Mouse (Mus musculus) heart, adult 2 months (tissue): ENCODE data around the gene Cd247. TPM values are rescaled to one million over a fixed set of nuclear protein-coding genes. Genes with fewer than 3 reads are reported as not detected.

ENCODE experiments used
- DNase-seq, 2 experiments: peaks; one replicate each; pipeline ENCODE4 v3.0.0; 2021
- H3K27ac ChIP-seq: fragments of 200-600 bp; 2 replicates; pipeline ENCODE4 v1.8.1; 2022
- H3K27me3 ChIP-seq: fragments of 200-500 bp; 2 replicates; pipeline ENCODE4 v1.6.1; 2012; ENCODE audit warnings: mild to moderate bottlenecking, low read length, inconsistent platforms, mixed read lengths; ENCODE audit not compliant: control insufficient read depth, insufficient read depth
- H3K36me3 ChIP-seq: fragments of 200-500 bp; 2 replicates; pipeline ENCODE4 v1.6.1; 2012; ENCODE audit warnings: low read length, inconsistent platforms; ENCODE audit not compliant: control insufficient read depth, insufficient read depth
- H3K4me1 ChIP-seq: fragments of 200-500 bp; 2 replicates; pipeline ENCODE4 v1.6.1; 2011; ENCODE audit warnings: low read length; ENCODE audit not compliant: control insufficient read depth, insufficient read depth
- H3K4me3 ChIP-seq: fragments of 200-600 bp; 2 replicates; pipeline ENCODE4 v1.8.1; 2022
- H3K79me2 ChIP-seq: fragments of 200-500 bp; replicated peaks from 2 replicates; pipeline ENCODE4 v1.6.1; 2012; ENCODE audit warnings: mild to moderate bottlenecking, inconsistent platforms, low read length, moderate library complexity, mixed read lengths; ENCODE audit not compliant: control insufficient read depth, insufficient read depth
- H3K9ac ChIP-seq: fragments of 200-500 bp; 2 replicates; pipeline ENCODE4 v1.6.1; 2012; ENCODE audit warnings: low read depth, mild to moderate bottlenecking, control low read depth, inconsistent platforms, low read length, mixed read lengths
- CTCF ChIP-seq: fragments of 200-600 bp; IDR thresholded peaks from 2 replicates; pipeline ENCODE4 v1.8.1; 2022; ENCODE audit warnings: antibody characterized with exemption, mild to moderate bottlenecking, moderate library complexity
- EP300 ChIP-seq: fragments of 200-500 bp; IDR thresholded peaks from 2 replicates; pipeline ENCODE4 v1.6.1; 2011; ENCODE audit warnings: low read depth, low read length, control low read depth; ENCODE audit not compliant: insufficient read depth
- POLR2A ChIP-seq: fragments of 200-500 bp; IDR thresholded peaks from 2 replicates; pipeline ENCODE4 v1.6.1; 2011; ENCODE audit warnings: mild to moderate bottlenecking, low read depth, low read length, control low read depth; ENCODE audit not compliant: insufficient read depth
- WGBS: fragments of 180-500 bp; shearing (Covaris S2); methylation state at CpG from one replicate; pipeline ENCODE4 v1.1.7; 2018; 5-methylcytosine and 5-hydroxymethylcytosine counted together
- intact Hi-C: fragments of 180-260 bp; cut with DNase I; formaldehyde crosslinking; loops from one replicate; pipeline ENCODE4 v1.15.1; 2025
- polyA plus RNA-seq: library from polyadenylated mRNA; depleted of rRNA; stranded (reverse); fragments of >200 nt; gene quantifications from 2 replicates; pipeline ENCODE4 v1.2.3, GENCODE M21; 2012
- total RNA-seq, 2 experiments: library from RNA; stranded (reverse); gene quantifications; 2 replicates each; pipeline ENCODE4 v1.2.3; 2021

Gene Cd247
- total and polyA plus RNA-seq, 3 experiments = 0.52 to 2.4 (median 0.76) TPM

DNA sequence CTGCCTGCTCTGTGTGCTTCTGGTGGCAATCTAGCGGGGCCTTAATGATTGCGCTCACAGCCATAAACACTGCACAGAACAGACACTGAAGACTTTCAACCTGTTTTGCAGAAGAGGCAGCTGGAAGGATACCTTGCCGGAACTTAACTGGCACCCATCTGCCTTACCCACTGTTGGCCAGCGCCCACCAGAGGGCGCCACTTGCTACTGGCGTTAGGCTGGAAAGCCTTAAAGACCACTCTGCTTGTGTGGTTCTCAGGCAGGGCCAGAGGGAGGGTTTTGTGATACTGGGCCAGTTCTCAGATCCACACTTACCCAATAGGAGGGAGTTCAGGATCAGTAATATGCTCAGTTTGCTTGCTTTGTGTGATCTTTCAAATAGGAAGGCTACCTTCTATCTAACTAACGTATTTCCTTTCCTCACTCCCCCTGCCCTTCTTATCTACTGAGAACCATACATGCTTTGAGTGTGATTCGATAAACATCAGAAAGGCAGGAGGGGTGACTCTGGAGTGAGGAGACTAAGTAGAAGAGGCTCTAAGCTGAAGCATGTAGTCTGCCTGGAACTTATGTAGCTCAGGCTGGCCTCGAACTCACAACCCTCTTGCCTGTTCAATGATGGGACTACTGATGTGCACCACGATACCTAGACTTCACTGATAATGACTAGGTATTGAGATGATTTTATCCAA lies 65.4 kb downstream of the Cd247 start:
- Histone ChIP-seq H3K27ac (no peak overlapping the region), H3K4me1 (peaks cover 11% of the 10 kb centered on the region), H3K36me3 (no peaks in the 10 kb centered on the region), H3K9ac (no peak overlapping the region), H3K27me3 (no peaks in the 10 kb centered on the region), H3K79me2 (no peaks in the 10 kb centered on the region), H3K4me3 (no peak overlapping the region)
- peak; percentile 58 to 77 for DNase-seq
- 54% methylated on average over 10 of the region's 10 CpGs for whole genome bisulfite sequencing
- intact Hi-C loops = loop anchor here (1.0 to 5.0 kb wide), 3 partner anchors 37 to 300 kb away; no protein-coding TSS in a partner anchor
- no peak for TF ChIP-seq POLR2A
- TF ChIP-seq EP300 = no peak
- peak; percentile 98 for TF ChIP-seq CTCF

DNA sequence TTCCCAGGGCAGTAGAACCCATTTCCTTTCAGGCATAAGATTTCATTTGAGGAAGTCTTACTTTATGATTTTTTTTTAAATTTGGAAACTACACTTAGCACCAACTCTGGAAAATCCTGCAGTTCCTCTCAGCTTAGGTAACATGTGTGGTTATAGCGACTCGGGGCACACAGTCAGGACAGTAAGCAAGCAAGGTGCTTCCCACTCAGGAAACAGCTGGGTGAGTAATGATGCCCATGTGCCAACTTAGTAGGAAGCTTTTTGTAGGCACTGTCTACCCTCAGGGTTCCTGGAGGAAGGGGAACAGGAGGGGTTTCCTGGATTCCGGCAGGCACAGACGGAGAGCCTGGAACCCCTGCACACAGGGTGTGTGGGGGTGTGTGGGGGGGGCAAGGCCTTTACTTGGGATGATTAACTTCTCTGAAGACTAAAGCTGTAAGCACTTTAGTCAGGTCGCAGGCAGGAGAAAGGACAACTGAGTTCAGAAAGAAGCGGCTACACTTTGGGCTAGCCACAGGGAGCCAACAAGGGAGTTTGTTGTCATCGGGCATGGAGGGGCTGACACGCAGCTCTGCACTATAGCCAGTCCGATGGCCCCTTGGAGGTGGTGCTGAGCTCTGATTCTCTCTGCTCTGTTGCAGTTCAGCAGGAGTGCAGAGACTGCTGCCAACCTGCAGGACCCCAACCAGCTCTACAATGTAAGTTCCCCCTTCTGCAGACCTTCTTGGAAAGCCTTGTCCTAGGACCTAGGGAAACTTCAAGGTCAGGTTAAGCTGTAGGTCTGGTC lies 67.5 kb downstream of the Cd247 start:
- no peak overlapping the region for H3K4me3 ChIP-seq
- no peak overlapping the region for H3K27ac ChIP-seq
- TF ChIP-seq POLR2A (no peak), EP300 (no peak), CTCF (no peak)
- intact Hi-C loops = no loop called here
- H3K36me3 ChIP-seq = no peaks in the 10 kb centered on the region
- H3K9ac ChIP-seq = peak overlapping the region; percentile 29; the same call in 1 of the 2 replicates
- H3K4me1 ChIP-seq = peaks cover 5% of the 10 kb centered on the region
- H3K27me3 ChIP-seq = no peaks in the 10 kb centered on the region
- WGBS = 57% methylated on average over 9 of the region's 9 CpGs
- no peak for DNase-seq
- H3K79me2 ChIP-seq = no peaks in the 10 kb centered on the region

DNA sequence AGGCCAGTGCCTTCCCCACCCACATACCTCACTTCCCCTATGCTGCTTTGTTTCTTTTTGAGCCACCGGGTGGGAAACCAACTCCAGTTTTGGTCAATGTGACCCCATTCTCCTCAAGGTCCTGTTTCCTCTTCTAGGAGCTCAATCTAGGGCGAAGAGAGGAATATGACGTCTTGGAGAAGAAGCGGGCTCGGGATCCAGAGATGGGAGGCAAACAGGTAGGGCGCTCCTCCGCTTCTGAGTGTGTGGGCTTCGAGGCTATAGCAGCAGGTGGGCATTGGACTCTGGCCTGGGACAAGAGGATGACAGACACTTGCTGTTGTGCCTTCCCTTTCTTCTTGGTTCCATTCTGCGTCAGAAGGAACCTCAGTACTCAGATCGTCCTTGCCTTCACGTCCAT lies 68.8 kb downstream of the Cd247 start:
- Histone ChIP-seq H3K9ac (no peak overlapping the region), H3K36me3 (no peaks in the 10 kb centered on the region), H3K27ac (no peak overlapping the region), H3K4me1 (peaks cover 5% of the 10 kb centered on the region), H3K27me3 (no peaks in the 10 kb centered on the region), H3K4me3 (no peak overlapping the region), H3K79me2 (no peaks in the 10 kb centered on the region)
- TF ChIP-seq POLR2A (no peak), CTCF (no peak), EP300 (no peak)
- no peak for DNase-seq
- intact Hi-C loops = no loop called here
- WGBS = 88% methylated on average over 11 of the region's 11 CpGs

DNA sequence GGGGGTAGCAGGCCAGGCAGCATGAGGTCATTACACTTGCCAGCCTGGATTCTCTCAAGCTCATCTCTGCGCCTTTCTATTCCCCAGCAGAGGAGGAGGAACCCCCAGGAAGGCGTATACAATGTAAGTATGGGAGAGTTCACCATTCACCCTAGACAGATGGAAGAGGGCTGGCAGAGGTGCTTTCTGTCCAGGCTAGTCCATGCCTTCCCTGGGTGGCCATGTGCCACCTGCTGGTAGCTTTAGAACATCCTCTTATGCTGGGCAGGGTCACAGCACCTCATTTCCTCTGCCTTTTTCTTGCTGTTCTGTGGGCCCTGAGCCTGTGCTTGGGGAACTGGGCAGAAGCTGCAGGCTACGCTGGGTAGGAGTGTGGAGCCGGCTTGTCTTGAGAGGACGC lies 69.9 kb downstream of the Cd247 start:
- H3K9ac ChIP-seq = no peak overlapping the region
- no peaks in the 10 kb centered on the region for H3K27me3 ChIP-seq
- H3K4me3 ChIP-seq = no peak overlapping the region
- no peaks in the 10 kb centered on the region for H3K36me3 ChIP-seq
- intact Hi-C loops = loop anchor here (1.0 kb wide), 1 partner anchor 78 kb away; no protein-coding TSS in a partner anchor
- no peak for TF ChIP-seq POLR2A
- TF ChIP-seq CTCF = peak; percentile 66
- no peak overlapping the region for H3K27ac ChIP-seq
- H3K4me1 ChIP-seq = peaks cover 5% of the 10 kb centered on the region
- WGBS = 92% methylated on average over 5 of the region's 5 CpGs
- H3K79me2 ChIP-seq = no peaks in the 10 kb centered on the region
- DNase-seq = no peak

DNA sequence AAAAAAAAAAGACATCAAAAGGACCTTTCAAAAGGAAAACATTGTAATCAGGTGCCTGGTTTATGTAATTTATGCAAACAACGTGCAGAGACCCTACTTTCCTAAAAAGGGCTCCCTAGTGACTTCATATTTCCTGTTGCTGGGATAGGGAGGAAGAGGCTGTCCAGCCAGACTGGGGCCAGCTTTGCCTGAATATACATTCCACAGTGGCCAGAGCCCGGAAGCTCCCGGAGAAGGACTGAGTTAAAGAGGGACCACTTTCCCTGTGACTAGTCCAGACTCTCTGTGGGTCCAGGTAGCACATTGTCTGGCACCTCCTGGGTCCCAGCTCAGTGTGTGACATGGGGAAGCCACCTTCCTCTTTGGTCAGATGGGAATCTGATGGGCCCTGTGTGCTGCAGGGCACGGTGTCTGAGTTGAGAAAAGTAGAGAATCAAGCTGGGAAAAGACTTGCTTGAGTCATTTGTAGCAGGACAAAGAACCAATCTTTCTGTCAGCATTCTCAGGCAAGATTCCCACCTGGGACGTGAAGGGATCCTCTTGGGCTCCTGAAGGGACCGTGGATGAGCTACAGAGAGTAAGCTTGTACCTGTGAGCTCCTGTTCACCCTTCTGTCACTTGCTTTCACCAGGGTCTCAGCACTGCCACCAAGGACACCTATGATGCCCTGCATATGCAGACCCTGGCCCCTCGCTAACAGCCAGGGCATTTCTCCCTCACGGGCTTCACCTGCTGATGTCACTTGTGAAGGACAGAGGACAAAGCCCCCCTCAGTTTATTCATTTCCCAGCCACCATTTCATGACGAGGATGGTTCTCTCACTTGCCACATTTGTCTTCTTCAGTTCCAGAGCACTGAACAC lies 72.1 kb downstream of the Cd247 start:
- H3K27ac ChIP-seq = peak overlapping the region; percentile 31
- DNase-seq = peak in 1 of 2 experiments; percentile 17
- no peaks in the 10 kb centered on the region for H3K79me2 ChIP-seq
- no peak for TF ChIP-seq POLR2A
- TF ChIP-seq CTCF = no peak
- no peak for TF ChIP-seq EP300
- H3K4me3 ChIP-seq = no peak overlapping the region
- H3K4me1 ChIP-seq = peaks cover 5% of the 10 kb centered on the region
- 52% methylated on average over 9 of the region's 9 CpGs for WGBS
- H3K9ac ChIP-seq = no peak overlapping the region
- H3K27me3 ChIP-seq = no peaks in the 10 kb centered on the region
- intact Hi-C loops = no loop called here
- no peaks in the 10 kb centered on the region for H3K36me3 ChIP-seq
